Mouse (Mus musculus): ENCODE results near the gene Cldn7. TPM values are rescaled to one million over a fixed set of nuclear protein-coding genes. Genes with fewer than 3 reads are reported as not detected.
A peak's percentile ranks its signal among the peaks of the same experiment; 100 is the strongest.

The Cldn7 gene
- polyA plus RNA-seq, 1 experiment from 2014 or later, result 196 TPM

DNA sequence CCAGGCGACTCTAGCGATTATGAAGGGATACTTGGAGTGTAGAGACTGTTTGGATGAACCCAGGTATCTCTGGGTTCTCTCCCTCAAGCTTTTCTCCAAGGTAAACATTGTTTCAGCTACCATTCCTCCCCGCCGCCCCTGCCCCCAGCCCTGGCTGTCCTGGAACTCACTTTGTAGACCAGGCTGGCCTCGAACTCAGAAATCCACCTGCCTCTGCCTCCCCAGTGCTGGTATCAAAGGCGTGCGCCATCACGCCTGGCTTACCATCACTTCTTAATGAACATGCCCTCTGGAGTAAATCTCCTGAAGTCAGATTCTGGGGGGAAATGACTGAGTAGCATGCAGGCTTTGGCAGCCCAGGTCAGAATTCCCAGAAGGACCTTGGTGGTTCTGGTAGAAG lies 17.6 kb downstream of the Cldn7 start, which contains the start of gene Elp5:
Elp5 (minus strand) TSS at position 293 of the 400 bp plus-strand sequence.
- no peaks in the 10 kb centered on the region for H3K9me3 ChIP-seq (ENCODE audit: control insufficient read depth, low read depth, low read length)
- 48% methylated on average over 8 of the region's 8 CpGs for WGBS
- H3K4me3 ChIP-seq (ENCODE audit: low read depth, low read length), result peak within 1 kb of the TSS; percentile 85
- no peak for ATAC-seq (ENCODE audit: insufficient number of reproducible peaks, insufficient read depth, low FRiP score, low read depth)
- peak within 1 kb of the TSS; percentile 90 for H3K9ac ChIP-seq (replicated peaks; ENCODE audit: low read depth, low read length)
- peaks cover 29% of the 10 kb centered on the region for H3K36me3 ChIP-seq (ENCODE audit: control insufficient read depth, insufficient read depth, low read length)
- H3K27ac ChIP-seq (ENCODE audit: low read length), result peak within 1 kb of the TSS; percentile 99
- H3K4me1 ChIP-seq (ENCODE audit: control insufficient read depth, insufficient read depth, low read length), result peaks cover 16% of the 10 kb centered on the region; the same call in 1 of the 2 replicates
- peak within 1 kb of the TSS; percentile 78 for H3K4me2 ChIP-seq (replicated peaks; ENCODE audit: low read depth, low read length)
- H3K27me3 ChIP-seq (ENCODE audit: control insufficient read depth, insufficient read depth, low read length), result no peaks in the 10 kb centered on the region

DNA sequence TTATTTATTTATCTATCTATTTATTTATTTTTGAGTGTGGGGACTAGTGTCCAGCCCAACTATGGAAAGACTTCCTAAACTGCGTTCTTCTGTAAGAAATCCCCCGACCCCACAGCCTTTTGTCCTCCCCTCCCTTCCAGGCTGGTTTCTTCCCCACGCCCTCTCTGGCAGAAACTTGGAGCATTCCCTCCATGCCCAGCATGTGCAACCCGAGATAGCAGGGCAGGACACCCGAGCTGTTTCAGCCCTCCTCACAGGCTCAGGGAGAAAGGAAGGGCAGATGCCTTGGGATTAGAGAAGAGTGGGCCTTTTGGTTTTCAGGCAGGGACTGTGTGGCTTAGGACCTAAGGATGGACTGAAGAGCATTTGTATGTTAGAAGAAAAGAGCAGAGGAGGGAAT lies 18.3 kb downstream of the Cldn7 start:
- H3K27ac ChIP-seq (ENCODE audit: low read length), result no peak overlapping the region
- H3K4me1 ChIP-seq (ENCODE audit: control insufficient read depth, insufficient read depth, low read length), result peaks cover 16% of the 10 kb centered on the region; the same call in 1 of the 2 replicates
- WGBS, result 22% methylated on average over 5 of the region's 5 CpGs
- H3K9me3 ChIP-seq (ENCODE audit: control insufficient read depth, low read depth, low read length), result no peaks in the 10 kb centered on the region
- H3K4me3 ChIP-seq (ENCODE audit: low read depth, low read length), result peak overlapping the region; percentile 85
- H3K4me2 ChIP-seq (replicated peaks; ENCODE audit: low read depth, low read length), result peak overlapping the region; percentile 78
- no peaks in the 10 kb centered on the region for H3K27me3 ChIP-seq (ENCODE audit: control insufficient read depth, insufficient read depth, low read length)
- ATAC-seq (ENCODE audit: insufficient number of reproducible peaks, insufficient read depth, low FRiP score, low read depth), result no peak
- peak overlapping the region; percentile 14; the same call in 1 of the 2 replicates for H3K9ac ChIP-seq (replicated peaks; ENCODE audit: low read depth, low read length)
- H3K36me3 ChIP-seq (ENCODE audit: control insufficient read depth, insufficient read depth, low read length), result peaks cover 28% of the 10 kb centered on the region

DNA sequence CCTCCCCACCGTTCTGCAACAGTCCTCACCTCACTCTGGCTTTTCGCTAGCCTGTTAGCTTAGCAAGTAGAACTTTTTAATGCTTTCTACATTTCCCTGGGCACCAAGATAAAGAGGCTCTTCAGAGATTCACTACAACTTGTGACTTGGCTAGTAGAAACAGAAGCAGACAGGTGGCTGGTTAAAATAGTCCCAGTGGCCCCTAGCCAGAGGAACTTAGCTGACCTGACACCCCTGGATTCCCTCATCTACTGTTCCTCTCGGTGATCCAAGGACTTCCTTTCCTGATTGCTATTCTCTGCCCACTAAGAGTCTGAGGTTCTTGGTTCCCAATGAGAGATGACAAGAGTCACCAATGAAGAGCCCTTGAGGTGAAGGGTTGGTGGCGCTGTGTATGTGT lies 18.8 kb downstream of the Cldn7 start:
- H3K9ac ChIP-seq (replicated peaks; ENCODE audit: low read depth, low read length), result no peak overlapping the region
- 0 out of 2 replicates have a peak overlapping the region, but pooled peaks have one; percentile 78 for H3K4me2 ChIP-seq (replicated peaks; ENCODE audit: low read depth, low read length)
- ATAC-seq (ENCODE audit: insufficient number of reproducible peaks, insufficient read depth, low FRiP score, low read depth), result no peak
- H3K27me3 ChIP-seq (ENCODE audit: control insufficient read depth, insufficient read depth, low read length), result no peaks in the 10 kb centered on the region
- H3K4me3 ChIP-seq (ENCODE audit: low read depth, low read length), result no peak overlapping the region
- no peak overlapping the region for H3K27ac ChIP-seq (ENCODE audit: low read length)
- H3K9me3 ChIP-seq (ENCODE audit: control insufficient read depth, low read depth, low read length), result no peaks in the 10 kb centered on the region
- peaks cover 31% of the 10 kb centered on the region for H3K36me3 ChIP-seq (ENCODE audit: control insufficient read depth, insufficient read depth, low read length)
- 79% methylated on average over 4 of the region's 4 CpGs for WGBS
- H3K4me1 ChIP-seq (ENCODE audit: control insufficient read depth, insufficient read depth, low read length), result peaks cover 16% of the 10 kb centered on the region; the same call in 1 of the 2 replicates

DNA sequence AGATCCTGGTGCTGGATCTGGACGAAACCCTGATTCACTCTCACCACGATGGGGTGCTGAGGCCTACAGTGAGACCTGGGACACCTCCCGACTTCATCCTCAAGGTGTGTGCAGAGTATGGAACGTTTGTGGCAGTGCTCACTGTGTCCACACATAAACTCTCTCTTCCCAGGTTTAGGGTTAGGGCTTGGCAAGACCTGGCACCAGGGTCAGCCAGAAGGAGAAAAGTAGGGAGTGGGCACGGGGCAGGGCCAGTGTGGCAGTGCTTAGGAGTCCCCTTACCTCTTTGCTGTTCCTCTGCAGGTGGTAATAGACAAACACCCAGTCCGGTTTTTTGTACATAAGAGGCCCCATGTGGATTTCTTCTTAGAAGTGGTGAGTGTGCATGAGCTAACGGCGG lies 19.9 kb downstream of the Cldn7 start:
- Histone ChIP-seq H3K9ac (replicated peaks; ENCODE audit: low read depth, low read length) (no peak overlapping the region), H3K4me2 (replicated peaks; ENCODE audit: low read depth, low read length) (no peak overlapping the region), H3K36me3 (ENCODE audit: control insufficient read depth, insufficient read depth, low read length) (peaks cover 42% of the 10 kb centered on the region), H3K4me1 (ENCODE audit: control insufficient read depth, insufficient read depth, low read length) (peaks cover 16% of the 10 kb centered on the region; the same call in 1 of the 2 replicates), H3K27ac (ENCODE audit: low read length) (no peak overlapping the region), H3K4me3 (ENCODE audit: low read depth, low read length) (no peak overlapping the region), H3K9me3 (ENCODE audit: control insufficient read depth, low read depth, low read length) (no peaks in the 10 kb centered on the region), H3K27me3 (ENCODE audit: control insufficient read depth, insufficient read depth, low read length) (no peaks in the 10 kb centered on the region)
- no peak for ATAC-seq (ENCODE audit: insufficient number of reproducible peaks, insufficient read depth, low FRiP score, low read depth)
- WGBS, result 94% methylated on average over 8 of the region's 8 CpGs

DNA sequence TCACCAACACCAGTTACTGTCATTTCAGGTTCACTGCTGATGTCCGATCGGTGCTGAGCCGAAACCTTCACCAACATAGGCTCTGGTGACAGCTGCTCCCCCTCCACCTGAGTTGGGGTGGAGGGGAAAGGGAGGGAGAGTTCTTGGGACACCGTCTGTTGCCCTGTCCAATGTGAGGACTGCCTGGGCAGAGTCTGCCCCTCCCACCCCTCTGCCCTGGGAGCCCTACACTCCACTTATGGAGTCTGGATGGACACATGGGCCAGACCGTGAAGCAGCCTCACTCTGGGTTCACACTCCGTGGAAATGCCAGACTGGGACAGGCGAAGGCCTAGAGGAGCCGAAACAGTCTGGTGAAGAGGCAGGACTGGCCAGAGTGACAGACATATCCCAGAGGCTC lies 25.4 kb downstream of the Cldn7 start:
- H3K27ac ChIP-seq (ENCODE audit: low read length), result peak overlapping the region; percentile 89; the same call in 1 of the 2 replicates
- H3K9me3 ChIP-seq (ENCODE audit: control insufficient read depth, low read depth, low read length), result no peaks in the 10 kb centered on the region
- peaks cover 8% of the 10 kb centered on the region; the same call in 1 of the 2 replicates for H3K4me1 ChIP-seq (ENCODE audit: control insufficient read depth, insufficient read depth, low read length)
- WGBS, result 86% methylated on average over 8 of the region's 8 CpGs
- ATAC-seq (ENCODE audit: insufficient number of reproducible peaks, insufficient read depth, low FRiP score, low read depth), result no peak
- H3K36me3 ChIP-seq (ENCODE audit: control insufficient read depth, insufficient read depth, low read length), result peaks cover 41% of the 10 kb centered on the region
- H3K27me3 ChIP-seq (ENCODE audit: control insufficient read depth, insufficient read depth, low read length), result no peaks in the 10 kb centered on the region
- no peak overlapping the region for H3K4me2 ChIP-seq (replicated peaks; ENCODE audit: low read depth, low read length)
- no peak overlapping the region for H3K4me3 ChIP-seq (ENCODE audit: low read depth, low read length)
- H3K9ac ChIP-seq (replicated peaks; ENCODE audit: low read depth, low read length), result no peak overlapping the region

DNA sequence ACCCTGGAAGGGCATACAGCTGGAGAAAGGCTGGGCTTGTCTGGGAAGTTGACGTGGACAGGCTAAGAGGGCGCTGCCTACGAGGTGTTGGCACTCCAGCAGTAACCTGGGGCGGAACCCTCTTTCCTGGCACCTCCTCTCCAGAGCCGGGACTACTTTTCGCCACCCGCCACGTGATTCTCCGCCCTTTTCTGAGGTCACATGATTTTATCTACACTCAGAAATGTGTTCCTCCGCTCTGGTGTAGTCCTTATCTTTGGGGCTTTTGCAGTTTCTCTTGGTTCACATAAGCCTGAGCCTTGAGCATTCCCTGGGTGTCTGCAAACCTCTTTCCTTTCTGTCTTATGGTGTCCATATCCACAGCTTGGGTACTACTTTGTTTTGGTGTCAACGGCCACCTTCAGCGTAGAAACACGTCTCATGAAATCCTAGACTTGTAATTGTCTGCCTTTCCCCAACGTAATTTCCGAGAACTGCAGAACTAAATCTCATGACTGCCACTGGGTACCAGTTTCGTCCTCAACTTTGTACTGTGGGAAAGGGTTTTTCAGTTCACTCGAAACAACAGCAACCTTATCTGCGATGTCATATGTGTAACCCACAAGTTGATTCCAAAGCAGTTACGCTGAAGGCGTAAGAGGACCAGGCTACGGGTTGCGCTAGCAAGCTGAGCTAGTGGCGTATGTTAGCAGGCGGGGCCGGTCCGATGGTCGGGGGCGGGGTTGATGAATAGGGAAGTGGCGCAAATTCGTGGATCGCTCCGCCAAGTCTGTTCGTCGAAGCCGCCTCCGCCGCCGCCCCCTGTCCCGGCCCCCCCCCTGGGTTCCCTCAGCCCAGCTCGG lies 26.5 kb downstream of the Cldn7 start, which contains the start of gene Gabarap:
Gabarap (plus strand) TSS at position 294 of the 842 bp plus-strand sequence.
- peaks cover 35% of the 10 kb centered on the region for H3K36me3 ChIP-seq (ENCODE audit: control insufficient read depth, insufficient read depth, low read length)
- no peaks in the 10 kb centered on the region for H3K27me3 ChIP-seq (ENCODE audit: control insufficient read depth, insufficient read depth, low read length)
- peaks cover 8% of the 10 kb centered on the region; the same call in 1 of the 2 replicates for H3K4me1 ChIP-seq (ENCODE audit: control insufficient read depth, insufficient read depth, low read length)
- H3K4me2 ChIP-seq (replicated peaks; ENCODE audit: low read depth, low read length), result peak within 1 kb of the TSS; percentile 63
- peak within 1 kb of the TSS; percentile 74 for H3K4me3 ChIP-seq (ENCODE audit: low read depth, low read length)
- peak; percentile 70 for ATAC-seq (ENCODE audit: insufficient number of reproducible peaks, insufficient read depth, low FRiP score, low read depth)
- H3K9me3 ChIP-seq (ENCODE audit: control insufficient read depth, low read depth, low read length), result no peaks in the 10 kb centered on the region
- under 1% methylated on average over 40 of the region's 40 CpGs for WGBS
- H3K27ac ChIP-seq (ENCODE audit: low read length), result peak within 1 kb of the TSS; percentile 89
- H3K9ac ChIP-seq (replicated peaks; ENCODE audit: low read depth, low read length), result peak within 1 kb of the TSS; percentile 81

DNA sequence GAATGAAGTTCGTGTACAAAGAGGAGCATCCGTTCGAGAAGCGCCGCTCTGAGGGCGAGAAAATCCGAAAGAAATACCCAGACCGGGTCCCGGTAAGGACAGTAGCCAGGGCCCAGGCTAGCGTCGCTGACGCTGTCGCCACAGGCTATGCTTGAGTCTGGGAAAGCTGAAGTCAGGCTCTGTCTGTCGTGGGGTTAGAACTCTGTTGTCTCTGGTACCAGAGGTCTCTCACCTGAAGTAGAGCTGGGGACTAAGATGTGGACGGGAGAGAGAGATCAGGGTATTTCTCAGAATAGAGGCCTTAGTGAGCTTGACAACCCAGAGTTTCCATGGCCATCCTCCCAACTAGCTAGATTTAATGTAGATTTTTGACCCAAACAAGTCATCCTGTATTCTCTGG lies 27.1 kb downstream of the Cldn7 start:
- peak overlapping the region; percentile 63 for H3K4me2 ChIP-seq (replicated peaks; ENCODE audit: low read depth, low read length)
- peak overlapping the region; percentile 74 for H3K4me3 ChIP-seq (ENCODE audit: low read depth, low read length)
- no peaks in the 10 kb centered on the region for H3K9me3 ChIP-seq (ENCODE audit: control insufficient read depth, low read depth, low read length)
- H3K9ac ChIP-seq (replicated peaks; ENCODE audit: low read depth, low read length), result peak overlapping the region; percentile 81
- H3K27me3 ChIP-seq (ENCODE audit: control insufficient read depth, insufficient read depth, low read length), result no peaks in the 10 kb centered on the region
- peaks cover 31% of the 10 kb centered on the region for H3K36me3 ChIP-seq (ENCODE audit: control insufficient read depth, insufficient read depth, low read length)
- no peak for ATAC-seq (ENCODE audit: insufficient number of reproducible peaks, insufficient read depth, low FRiP score, low read depth)
- peaks cover 8% of the 10 kb centered on the region; the same call in 1 of the 2 replicates for H3K4me1 ChIP-seq (ENCODE audit: control insufficient read depth, insufficient read depth, low read length)
- WGBS, result under 1% methylated on average over 15 of the region's 15 CpGs
- H3K27ac ChIP-seq (ENCODE audit: low read length), result peak overlapping the region; percentile 89

DNA sequence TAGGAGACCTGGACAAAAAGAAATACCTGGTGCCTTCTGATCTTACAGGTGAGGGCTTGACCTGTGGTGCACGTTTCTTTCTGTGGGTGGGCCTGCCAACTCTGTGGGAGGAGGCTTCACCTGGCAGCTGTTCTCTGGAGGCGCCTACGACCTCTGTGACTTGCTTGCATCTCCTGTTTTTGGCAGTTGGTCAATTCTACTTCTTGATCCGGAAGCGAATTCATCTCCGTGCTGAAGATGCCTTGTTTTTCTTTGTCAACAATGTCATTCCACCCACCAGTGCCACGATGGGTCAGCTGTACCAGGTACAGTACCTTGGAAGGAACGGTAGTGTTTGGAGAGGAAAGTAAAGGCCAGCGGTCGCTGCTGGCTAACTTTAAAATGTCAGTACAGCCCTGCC lies 27.8 kb downstream of the Cldn7 start:
- Histone ChIP-seq H3K9me3 (ENCODE audit: control insufficient read depth, low read depth, low read length) (no peaks in the 10 kb centered on the region), H3K4me3 (ENCODE audit: low read depth, low read length) (peak overlapping the region; percentile 74), H3K9ac (replicated peaks; ENCODE audit: low read depth, low read length) (peak overlapping the region; percentile 81), H3K27me3 (ENCODE audit: control insufficient read depth, insufficient read depth, low read length) (no peaks in the 10 kb centered on the region), H3K36me3 (ENCODE audit: control insufficient read depth, insufficient read depth, low read length) (peaks cover 24% of the 10 kb centered on the region), H3K27ac (ENCODE audit: low read length) (no peak overlapping the region), H3K4me1 (ENCODE audit: control insufficient read depth, insufficient read depth, low read length) (peaks cover 10% of the 10 kb centered on the region), H3K4me2 (replicated peaks; ENCODE audit: low read depth, low read length) (peak overlapping the region; percentile 63)
- 77% methylated on average over 10 of the region's 10 CpGs for WGBS
- ATAC-seq (ENCODE audit: insufficient number of reproducible peaks, insufficient read depth, low FRiP score, low read depth), result no peak
